Mouse (Mus musculus): ENCODE data around the gene Gm4869. TPM values are rescaled to one million over a fixed set of nuclear protein-coding genes. Genes with fewer than 3 reads are reported as not detected.
A peak's percentile ranks its signal among the peaks of the same experiment; 100 is the strongest.

Gm4869 gene
- total and polyA plus RNA-seq, 3 experiments, result 0.08 TPM; not detected in 2

DNA sequence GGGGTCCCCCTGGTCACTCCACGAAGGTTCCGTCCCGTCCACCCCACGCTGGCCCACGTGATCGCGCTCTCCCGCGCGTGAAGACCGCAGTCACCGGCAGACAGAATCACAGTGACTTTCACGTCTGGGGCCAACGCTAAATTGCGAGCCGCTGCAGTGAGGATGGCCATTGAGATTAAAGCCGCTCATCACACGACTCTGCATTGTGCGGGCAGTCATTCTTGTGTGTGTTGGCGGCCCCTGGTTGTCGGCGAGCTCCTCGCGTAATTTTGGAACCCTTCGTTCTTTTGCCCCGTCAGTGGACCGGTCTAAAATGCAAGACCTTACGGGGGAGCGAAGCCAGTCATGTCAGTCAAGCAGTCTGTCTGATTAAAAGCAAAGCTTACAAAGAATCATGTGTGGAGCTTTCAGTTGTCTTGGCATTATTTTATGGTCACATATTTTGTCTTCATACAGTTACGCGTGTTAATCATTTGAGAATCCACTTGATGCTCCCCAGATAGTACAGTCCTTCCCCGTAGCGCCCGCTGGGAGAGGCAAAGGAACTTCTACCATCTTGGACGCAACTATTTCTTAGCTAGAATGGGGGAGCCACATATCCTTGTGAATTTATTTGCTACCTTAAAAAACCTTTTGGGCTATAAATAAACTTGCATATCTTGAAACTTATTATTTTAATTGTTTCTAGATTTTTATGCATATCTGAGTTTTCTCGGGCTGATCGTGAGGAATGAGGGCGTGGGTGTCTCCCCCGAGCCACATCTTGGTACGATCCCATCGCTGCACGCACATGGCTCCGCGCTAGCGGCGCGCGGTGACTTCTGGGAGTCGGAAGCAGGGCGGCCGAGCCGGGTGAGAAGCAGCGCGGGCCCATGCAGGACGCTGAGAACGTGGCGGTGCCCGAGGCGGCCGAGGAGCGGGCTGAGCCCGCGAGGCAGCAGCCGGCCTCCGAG lies 26.7 kb upstream of the Gm4869 start, which contains the start of gene Eif3b:
Eif3b (plus strand) TSS at position 840 of the 953 bp plus-strand sequence.
- Histone ChIP-seq H3K27me3 (ENCODE audit: control insufficient read depth in 1 of 2, insufficient read depth in 2 of 2, low read length in 2 of 2) (no peaks in the 10 kb centered on the region), H3K79me2 (ENCODE audit: control insufficient read depth, insufficient read depth, low read length, poor library complexity) (peaks cover 51% of the 10 kb centered on the region), H3K36me3 (ENCODE audit: control insufficient read depth in 1 of 2, insufficient read depth in 2 of 2, low read length in 2 of 2) (peaks cover 3 to 17% of the 10 kb centered on the region in 2 experiments; a peak in 2 of 4 replicates), H3K9me3 (replicated peaks; ENCODE audit: insufficient read depth, low read length) (no peaks in the 10 kb centered on the region), H3K9ac (ENCODE audit: control insufficient read depth, low read depth, low read length, poor library complexity, severe bottlenecking) (peak within 1 kb of the TSS; percentile 99), H3K4me3 (ENCODE audit: control insufficient read depth in 1 of 2, insufficient read depth in 1 of 2, low read depth in 2 of 2, low read length in 2 of 2) (peak within 1 kb of the TSS; percentile 66 to 93), H3K4me1 (ENCODE audit: control insufficient read depth in 1 of 2, insufficient read depth in 2 of 2, low read length in 2 of 2) (peaks cover 0 to 17% of the 10 kb centered on the region in 2 experiments), H3K27ac (ENCODE audit: control insufficient read depth, low read depth, low read length) (peak within 1 kb of the TSS; percentile 95)
- DNase-seq (ENCODE audit: low read depth, low spot score), result peak; percentile 95
- no peak for TF ChIP-seq MAZ (IDR thresholded peaks at IDR 0.05; ENCODE audit: low read depth, low read length)
- no peak for TF ChIP-seq CTCF (IDR thresholded peaks at IDR 0.05 in 2 of 3, conservative IDR thresholded peaks at IDR 0.05 in 1 of 3; ENCODE audit: control insufficient read depth in 1 of 3, insufficient read depth in 1 of 3, low read depth in 2 of 3, low read length in 3 of 3, poor library complexity in 1 of 3, severe bottlenecking in 1 of 3)
- TF ChIP-seq MXI1 (IDR thresholded peaks at IDR 0.05; ENCODE audit: low read depth, low read length), result peak; percentile 93
- peak; percentile 99 for TF ChIP-seq MYC (IDR thresholded peaks at IDR 0.05; ENCODE audit: low read depth, low read length)
- no peak; a peak in 1 of 4 replicates for TF ChIP-seq EP300 (IDR thresholded peaks at IDR 0.05; ENCODE audit: low read depth in 1 of 2, low read length in 2 of 2)
- no peak for TF ChIP-seq MYB (IDR thresholded peaks at IDR 0.05; ENCODE audit: low read depth, low read length)
- TF ChIP-seq TAL1 (IDR thresholded peaks at IDR 0.05; ENCODE audit: low read length), result no peak
- no peak; the same call in 1 of the 2 replicates for TF ChIP-seq ELF1 (IDR thresholded peaks at IDR 0.05; ENCODE audit: low read depth, low read length)
- peak; percentile 92 for TF ChIP-seq USF1 (IDR thresholded peaks at IDR 0.05; ENCODE audit: low read depth, low read length)
- TF ChIP-seq NRF1 (IDR thresholded peaks at IDR 0.05; ENCODE audit: insufficient read depth, low read depth, low read length, poor library complexity, severe bottlenecking), result no peak
- TF ChIP-seq SIN3A (IDR thresholded peaks at IDR 0.05; ENCODE audit: low read length), result peak; percentile 91
- TF ChIP-seq ZKSCAN1 (IDR thresholded peaks at IDR 0.05; ENCODE audit: low read depth, low read length), result no peak
- no peak for TF ChIP-seq RCOR1 (IDR thresholded peaks at IDR 0.05; ENCODE audit: low read depth, low read length)
- TF ChIP-seq BHLHE40 (IDR thresholded peaks at IDR 0.05; ENCODE audit: borderline replicate concordance, low read depth, low read length), result no peak; the same call in 1 of the 2 replicates
- TF ChIP-seq ZNF384 (IDR thresholded peaks at IDR 0.05; ENCODE audit: low read depth, low read length), result no peak
- TF ChIP-seq NELFE (IDR thresholded peaks at IDR 0.05; ENCODE audit: low read depth, low read length), result peak; percentile 98
- no peak for TF ChIP-seq UBTF (IDR thresholded peaks at IDR 0.05; ENCODE audit: borderline replicate concordance, insufficient read depth, low read depth, low read length)
- peak; percentile 67; the same call in 1 of the 2 replicates for TF ChIP-seq E2F4 (IDR thresholded peaks at IDR 0.05; ENCODE audit: borderline replicate concordance, low read depth, low read length)
- TF ChIP-seq ETS1 (IDR thresholded peaks at IDR 0.05; ENCODE audit: low read depth, low read length), result peak; percentile 46; the same call in 1 of the 2 replicates
- peak; percentile 63 for TF ChIP-seq KAT2A (conservative IDR thresholded peaks at IDR 0.05; ENCODE audit: low read depth, low read length)
- TF ChIP-seq JUND (IDR thresholded peaks at IDR 0.05; ENCODE audit: low read depth, low read length), result no peak; the same call in 1 of the 2 replicates
- peak; percentile 100 for TF ChIP-seq CHD1 (IDR thresholded peaks at IDR 0.05; ENCODE audit: low read depth, low read length)
- no peak for TF ChIP-seq POLR2AphosphoS5 (IDR thresholded peaks at IDR 0.05; ENCODE audit: borderline replicate concordance, low read depth, low read length)
- peak; percentile 91 to 95 for TF ChIP-seq POLR2A (IDR thresholded peaks at IDR 0.05; ENCODE audit: control insufficient read depth in 1 of 2, insufficient read depth in 1 of 2, low read depth in 1 of 2, low read length in 2 of 2, poor library complexity in 1 of 2)
- TF ChIP-seq RAD21 (IDR thresholded peaks at IDR 0.05; ENCODE audit: low read depth, low read length), result no peak
- TF ChIP-seq MAX (IDR thresholded peaks at IDR 0.05; ENCODE audit: low read length), result peak; percentile 93
- TF ChIP-seq GABPA (IDR thresholded peaks at IDR 0.05; ENCODE audit: low read depth, low read length), result no peak
- no peak for TF ChIP-seq ZC3H11A (IDR thresholded peaks at IDR 0.05; ENCODE audit: low read depth, low read length)
- TF ChIP-seq USF2 (IDR thresholded peaks at IDR 0.05; ENCODE audit: borderline replicate concordance in 1 of 2, insufficient read depth in 1 of 2, low read depth in 1 of 2, low read length in 2 of 2), result peak in 1 of 2 experiments; percentile 61; a peak in 2 of 4 replicates
- peak; percentile 57; the same call in 1 of the 2 replicates for TF ChIP-seq TCF12 (IDR thresholded peaks at IDR 0.05; ENCODE audit: low read depth, low read length)
- TF ChIP-seq POLR2AphosphoS2 (IDR thresholded peaks at IDR 0.05; ENCODE audit: low read length), result peak; percentile 90
- no peak for TF ChIP-seq GATA1 (IDR thresholded peaks at IDR 0.05; ENCODE audit: low read depth, low read length)
- no peak for TF ChIP-seq MEF2A (IDR thresholded peaks at IDR 0.05; ENCODE audit: extremely low read depth, insufficient replicate concordance, low read depth, low read length, poor library complexity, severe bottlenecking)
- TF ChIP-seq SMC3 (IDR thresholded peaks at IDR 0.05; ENCODE audit: low read depth, low read length), result no peak
- TF ChIP-seq TBP (IDR thresholded peaks at IDR 0.05; ENCODE audit: low read depth, low read length), result peak; percentile 81

Measured in MEL (cell line).